Mouse (Mus musculus): ENCODE measurements around the gene Pltp. TPM values are rescaled to one million over a fixed set of nuclear protein-coding genes. Genes with fewer than 3 reads are reported as not detected.

Pltp gene
- total RNA-seq (2023) = 100 to 1,000 TPM; 140 to 168 TPM

GRCm38 (mm10) chr2:164857101-164857821 lies at the start of gene Pltp:
Pltp (minus strand) TSS chr2:164857711.

GRCm38 (mm10) chr2:164879228-164879567 lies 21.7 kb upstream of the Pltp start, which contains the start of gene Pcif1:
Pcif1 (plus strand) TSS chr2:164879304.

GRCm38 (mm10) chr2:164833314-164833959 lies 24.1 kb downstream of the Pltp start, which contains the start of gene Neurl2:
Neurl2 (minus strand) TSS chr2:164833456.

GRCm38 (mm10) chr2:164832748-164833301 lies 24.7 kb downstream of the Pltp start, which contains the start of gene Ctsa:
Ctsa (plus strand) TSS chr2:164832873.

GRCm38 (mm10) chr2:164828437-164828836 lies 29.1 kb downstream of the Pltp start, which contains the start of gene Spata25:
Spata25 (minus strand) TSS chr2:164828537.

GRCm38 (mm10) chr2:164822636-164823165 lies 34.8 kb downstream of the Pltp start, which contains the start of gene Zswim1:
Zswim1 (plus strand) TSS chr2:164822686.

GRCm38 (mm10) chr2:164804533-164805331 lies 52.8 kb downstream of the Pltp start, which contains the start of the genes Acot8 and Zswim3:
Acot8 (minus strand) TSS chr2:164804882.
Zswim3 (plus strand) TSS chr2:164805098.

Other genes starting within 250 kb of the Pltp start
- gene Wfdc6b, start 244.2 kb downstream of the Pltp start, total RNA-seq (2023) = not detected
- not detected for gene Wfdc8, start 244.1 kb downstream of the Pltp start, total RNA-seq (2023)
- not detected for gene Wfdc16, start 218.9 kb downstream of the Pltp start, total RNA-seq (2023)
- gene Wfdc10, start 201.7 kb downstream of the Pltp start, total RNA-seq (2023) = not detected
- not detected for gene Wfdc9, start 201.1 kb downstream of the Pltp start, total RNA-seq (2023)
- not detected for gene Wfdc11, start 183.6 kb downstream of the Pltp start, total RNA-seq (2023)
- not detected for gene Wfdc13, start 172.6 kb downstream of the Pltp start, total RNA-seq (2023)
- not detected for gene Spint4, start 159.2 kb downstream of the Pltp start, total RNA-seq (2023)
- gene Spint5, start 142.4 kb downstream of the Pltp start, total RNA-seq (2023) = not detected
- not detected for gene Wfdc3, start 111.8 kb downstream of the Pltp start, total RNA-seq (2023)
- gene Dnttip1, start 111.7 kb downstream of the Pltp start, total RNA-seq (2023) = 10 to 100 TPM; 32.0 to 44.8 TPM
- gene Ube2c, start 87.8 kb downstream of the Pltp start, total RNA-seq (2023) = 1 to 10 TPM; 3.0 TPM
- not detected for gene Tnnc2, start 77.7 kb downstream of the Pltp start, total RNA-seq (2023)
- gene Snx21, start 71.9 kb downstream of the Pltp start, total RNA-seq (2023) = 10 to 100 TPM; 12.5 to 16.9 TPM
- gene Acot8, start 52.8 kb downstream of the Pltp start, total RNA-seq (2023) = 10 to 100 TPM; 29.8 to 33.3 TPM
- gene Zswim3, start 52.6 kb downstream of the Pltp start, total RNA-seq (2023) = 1 to 10 TPM; 2.8 to 3.1 TPM
- 1 to 10 TPM; 4.7 to 5.0 TPM for gene Zswim1, start 35.0 kb downstream of the Pltp start, total RNA-seq (2023)
- 1 to 10 TPM in 1 of 2 experiments, not detected in 1; 1.2 TPM for gene Spata25, start 29.2 kb downstream of the Pltp start, total RNA-seq (2023)
- 100 to 1,000 TPM; 707 to 727 TPM for gene Ctsa, start 24.8 kb downstream of the Pltp start, total RNA-seq (2023)
- gene Neurl2, start 24.3 kb downstream of the Pltp start, total RNA-seq (2023) = 1 to 10 TPM; 8.6 to 9.2 TPM
- gene Pcif1, start 21.6 kb upstream of the Pltp start, total RNA-seq (2023) = 10 to 100 TPM; 63.6 to 70.6 TPM
- gene Zfp335, start 54.0 kb upstream of the Pltp start, total RNA-seq (2023) = 10 to 100 TPM; 38.3 to 38.8 TPM
- gene Mmp9, start 83.1 kb upstream of the Pltp start, total RNA-seq (2023) = under 1 TPM; 0.50 to 0.76 TPM
- under 1 TPM; 0.18 to 1.00 TPM for gene Slc12a5, start 103.1 kb upstream of the Pltp start, total RNA-seq (2023)
- gene Ncoa5, start 177.2 kb upstream of the Pltp start, total RNA-seq (2023) = 10 to 100 TPM; 34.4 to 35.2 TPM
- gene Cd40, start 197.9 kb upstream of the Pltp start, total RNA-seq (2023) = 10 to 100 TPM; 34.0 to 35.6 TPM
- gene 1700025C18Rik, start 233.0 kb upstream of the Pltp start, total RNA-seq (2023) = not detected